11 mouse cellular contexts compared by ENCODE assay signal in the genomic region with DNA sequence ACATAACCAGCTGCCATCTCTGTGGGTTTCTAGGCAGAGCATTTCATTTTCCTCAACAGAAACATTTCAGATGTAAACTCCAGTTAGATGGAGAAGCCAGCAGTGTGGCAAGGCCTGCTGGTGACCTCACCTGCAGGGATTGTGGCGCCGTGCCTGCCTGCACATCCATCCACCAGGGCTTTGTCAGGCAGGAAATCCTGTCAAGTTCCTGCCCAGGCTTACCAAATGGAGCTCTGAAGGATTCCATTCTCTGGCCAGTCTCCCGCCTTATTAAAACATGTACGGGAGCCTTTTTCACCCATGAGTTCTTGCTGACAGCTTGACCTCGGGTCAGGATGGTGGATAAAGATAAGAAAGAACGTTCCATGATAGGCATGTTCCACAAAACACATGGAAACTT. TPM values are rescaled to one million over a fixed set of nuclear protein-coding genes. Genes with fewer than 3 reads are reported as not detected.
DNase-seq lines count a peak whose midpoint lies in the region; ATAC-seq lines count a peak whose summit lies in the region.
"Had no signal": no experiment of that assay in that cellular context is flagged by ENCODE, and none has a peak within 500 bp of the region (broad histone marks: within the 10 kb centered on the region; RNA-seq: fewer than 3 reads in every experiment).

No protein-coding gene starts in this region.

- DNase-seq in gastrocnemius, postnatal 25 days = peak; percentile 22
- DNase-seq in gastrocnemius, adult 8-10 months (ENCODE audit: low spot score in 2 of 2) = no peak
- peak; percentile 83 for DNase-seq in lung, postnatal 36 days
- DNase-seq in layer of hippocampus, adult 8-10 months (ENCODE audit: low spot score in 2 of 2) = no peak
- no peak for DNase-seq in layer of hippocampus, adult 9-10 months (ENCODE audit: low spot score)
- no peak for DNase-seq in Muller cell, postnatal 12 days (ENCODE audit: inconsistent ontology term)
- DNase-seq: right cerebral cortex, postnatal 4 days had no signal

- peaks cover 8% of the 10 kb centered on the region for H3K4me1 ChIP-seq in heart, embryonic 16.5 days (ENCODE audit: control insufficient read depth, insufficient read depth, low read length)
- H3K4me1 ChIP-seq in kidney, embryonic 16.5 days (ENCODE audit: insufficient read depth, low read length) = peaks cover 7% of the 10 kb centered on the region; the same call in 1 of the 2 replicates
- H3K4me1 ChIP-seq: neural tube, embryonic 12.5 days had no signal

- no peak overlapping the region for H3K4me3 ChIP-seq in heart, embryonic 16.5 days (ENCODE audit: low read length)
- H3K4me3 ChIP-seq in kidney, embryonic 16.5 days (ENCODE audit: low read length) = no peak overlapping the region
- H3K4me3 ChIP-seq: neural tube, embryonic 12.5 days had no signal

- 28% methylated on average over 6 of the region's 6 CpGs for WGBS in heart, embryonic 16.5 days
- WGBS in kidney, embryonic 16.5 days = 54% methylated on average over 6 of the region's 6 CpGs

- H3K9ac ChIP-seq in heart, embryonic 16.5 days (ENCODE audit: low read length) = no peak overlapping the region
- H3K9ac ChIP-seq in kidney, embryonic 16.5 days (replicated peaks; ENCODE audit: low read length) = no peak overlapping the region
- H3K9ac ChIP-seq: neural tube, embryonic 12.5 days had no signal

- peak; percentile 45; the same call in 1 of the 2 replicates for ATAC-seq in heart, embryonic 16.5 days (replicated peaks; ENCODE audit: extremely low read depth, insufficient read depth, low FRiP score)
- ATAC-seq in kidney, embryonic 16.5 days (ENCODE audit: low FRiP score, low TSS enrichment) = peak; percentile 69; the same call in 1 of the 2 replicates

- no peaks in the 10 kb centered on the region for H3K9me3 ChIP-seq in heart, embryonic 16.5 days (replicated peaks; ENCODE audit: control insufficient read depth, low read length)
- H3K9me3 ChIP-seq in kidney, embryonic 16.5 days (ENCODE audit: low read length) = no peaks in the 10 kb centered on the region
- H3K9me3 ChIP-seq: neural tube, embryonic 12.5 days had no signal

- H3K27ac ChIP-seq in heart, embryonic 16.5 days (ENCODE audit: low read length) = peak overlapping the region; percentile 65
- peak overlapping the region; percentile 79 for H3K27ac ChIP-seq in kidney, embryonic 16.5 days (ENCODE audit: low read length)
- H3K27ac ChIP-seq: neural tube, embryonic 12.5 days had no signal

- H3K36me3 ChIP-seq in heart, embryonic 16.5 days (ENCODE audit: control insufficient read depth, insufficient read depth) = no peaks in the 10 kb centered on the region
- no peaks in the 10 kb centered on the region for H3K36me3 ChIP-seq in kidney, embryonic 16.5 days (ENCODE audit: insufficient read depth, low read length)
- H3K36me3 ChIP-seq: neural tube, embryonic 12.5 days had no signal

- no peaks in the 10 kb centered on the region for H3K27me3 ChIP-seq in heart, embryonic 16.5 days (ENCODE audit: control insufficient read depth, insufficient read depth, low read length)
- no peaks in the 10 kb centered on the region for H3K27me3 ChIP-seq in kidney, embryonic 16.5 days (ENCODE audit: insufficient read depth, low read length)
- H3K27me3 ChIP-seq: neural tube, embryonic 12.5 days had no signal

- H3K4me2 ChIP-seq in heart, embryonic 16.5 days (ENCODE audit: low read depth, low read length) = no peak overlapping the region
- no peak overlapping the region for H3K4me2 ChIP-seq in kidney, embryonic 16.5 days (replicated peaks; ENCODE audit: low read depth, low read length)
- H3K4me2 ChIP-seq: neural tube, embryonic 12.5 days had no signal

RNA-seq across cellular contexts. Expression of gene Arhgef26, which starts 36.7 kb away (rescaled TPM):
- total RNA-seq in gastrocnemius, postnatal 25 days (2021) = 1 to 10 TPM; 1.0 to 1.8 TPM
- 1 to 10 TPM in 1 of 4 experiments, under 1 TPM in 3; 0.27 to 1.1 (median 0.65) TPM for total RNA-seq in gastrocnemius, adult 8-10 months (2022)
- 3.4 and 4.8 TPM in 2 replicates for polyA plus RNA-seq in heart, embryonic 16.5 days (2015; fragmentation: Nextera tagmentation; extraction: Ambion mirVana)
- polyA plus RNA-seq in kidney, embryonic 16.5 days (2015; fragmentation: Nextera tagmentation; extraction: Ambion mirVana) = 10.8 and 13.6 TPM in 2 replicates
- total RNA-seq in layer of hippocampus, adult 8-10 months (2022) = 10 to 100 TPM; 50.6 to 64.3 (median 59.8) TPM
- total RNA-seq: granulocyte monocyte progenitor cell, adult 5-6 weeks had no signal

Comparison
In these comparisons a context has a peak if more than half of its experiments do, and no peak if none do; other contexts are left out.
1. DNase-seq: peak in gastrocnemius, postnatal 25 days (single experiment) and lung, postnatal 36 days (single experiment); none in gastrocnemius, adult 8-10 months (0 of 2), layer of hippocampus, adult 8-10 months (0 of 2), layer of hippocampus, adult 9-10 months (single experiment) and Muller cell, postnatal 12 days (single experiment).
2. RNA of gene Arhgef26, which starts 36.7 kb away (total RNA-seq): 50.6 to 64.3 TPM in layer of hippocampus, adult 8-10 months; 1.0 to 1.8 TPM in gastrocnemius, postnatal 25 days and 0.27 to 1.1 TPM in gastrocnemius, adult 8-10 months; every median in the first group is over 10 times any median in the second.